Mouse (Mus musculus) intestine, postnatal 0 days (tissue): ENCODE measurements around the gene Sec22c. TPM values are rescaled to one million over a fixed set of nuclear protein-coding genes. Genes with fewer than 3 reads are reported as not detected.

Experiments
- ATAC-seq: fragments of 200-750 bp; cut with Nextera tagmentation; 2 replicates; pipeline ENCODE4 v1.8.0; 2017; ENCODE audit warnings: mild to moderate bottlenecking, moderate TSS enrichment, moderate library complexity
- H3K27ac ChIP-seq: fragments of 300-500 bp; sonication (generic); 2 replicates; pipeline ENCODE4 v1.5.1; 2014; ENCODE audit warnings: mild to moderate bottlenecking, low read depth, low read length, moderate library complexity
- H3K27me3 ChIP-seq: fragments of 300-500 bp; sonication (generic); replicated peaks from 2 replicates; pipeline ENCODE4 v1.6.1; 2014; ENCODE audit warnings: low read length, mixed read lengths; ENCODE audit not compliant: control insufficient read depth, insufficient read depth
- H3K36me3 ChIP-seq: fragments of 300-500 bp; sonication (generic); 2 replicates; pipeline ENCODE4 v1.6.1; 2014; ENCODE audit warnings: mild to moderate bottlenecking, moderate library complexity; ENCODE audit not compliant: control insufficient read depth, insufficient read depth
- H3K4me1 ChIP-seq: fragments of 300-500 bp; sonication (generic); replicated peaks from 2 replicates; pipeline ENCODE4 v1.6.1; 2014; ENCODE audit warnings: antibody characterized with exemption, low read length, mixed read lengths; ENCODE audit not compliant: control insufficient read depth, insufficient read depth
- H3K4me2 ChIP-seq: fragments of 300-500 bp; sonication (generic); replicated peaks from 2 replicates; pipeline ENCODE4 v1.6.1; 2014; ENCODE audit warnings: low read depth, mild to moderate bottlenecking, moderate library complexity
- H3K4me3 ChIP-seq: fragments of 300-500 bp; sonication (generic); 2 replicates; pipeline ENCODE4 v1.5.1; 2014; ENCODE audit warnings: low read depth, low read length
- H3K9ac ChIP-seq: fragments of 300-500 bp; sonication (generic); 2 replicates; pipeline ENCODE4 v1.6.1; 2014; ENCODE audit warnings: mild to moderate bottlenecking, low read depth, low read length
- H3K9me3 ChIP-seq: fragments of 300-500 bp; sonication (generic); 2 replicates; pipeline ENCODE4 v1.6.1; 2016; ENCODE audit warnings: mixed run types; ENCODE audit not compliant: control insufficient read depth
- CTCF ChIP-seq: sonication (generic); IDR thresholded peaks from 2 replicates; pipeline ENCODE4 v1.5.1; 2016; ENCODE audit warnings: low read depth, mild to moderate bottlenecking, control low read depth, antibody characterized with exemption, moderate library complexity
- WGBS: fragments of 180-500 bp; shearing (Covaris S2); extraction: QIAGEN DNeasy Blood & Tissue Kit; methylation state at CpG from one replicate; pipeline ENCODE4 v1.1.7; 2014; 5-methylcytosine and 5-hydroxymethylcytosine counted together
- polyA plus RNA-seq: library from polyadenylated mRNA; unstranded; fragments of >200 nt; fragmentation: Nextera tagmentation; extraction: Ambion mirVana; gene quantifications from 2 replicates; pipeline ENCODE4 v1.2.1, GENCODE M21; 2015

Gene Sec22c
- polyA plus RNA-seq, 1 experiment from 2014 or later, result 42.4 TPM

- 91% methylated on average over 5 of the region's 5 CpGs for WGBS
- ATAC-seq, result no peak
- no peaks in the 10 kb centered on the region for H3K9me3 ChIP-seq
- no peak overlapping the region for H3K4me3 ChIP-seq
- no peaks in the 10 kb centered on the region for H3K27me3 ChIP-seq
- TF ChIP-seq CTCF, result no peak
- no peak overlapping the region for H3K9ac ChIP-seq
- 0 out of 2 replicates have a peak, but pooled peaks cover 4% of the 10 kb centered on the region for H3K36me3 ChIP-seq
- no peak overlapping the region for H3K27ac ChIP-seq
- no peak overlapping the region for H3K4me2 ChIP-seq
- 0 out of 2 replicates have a peak, but pooled peaks cover 2% of the 10 kb centered on the region for H3K4me1 ChIP-seq
These were observed 31.6 kb downstream of the Sec22c start for GRCm38 (mm10) chr9:121673716-121674115.

DNA sequence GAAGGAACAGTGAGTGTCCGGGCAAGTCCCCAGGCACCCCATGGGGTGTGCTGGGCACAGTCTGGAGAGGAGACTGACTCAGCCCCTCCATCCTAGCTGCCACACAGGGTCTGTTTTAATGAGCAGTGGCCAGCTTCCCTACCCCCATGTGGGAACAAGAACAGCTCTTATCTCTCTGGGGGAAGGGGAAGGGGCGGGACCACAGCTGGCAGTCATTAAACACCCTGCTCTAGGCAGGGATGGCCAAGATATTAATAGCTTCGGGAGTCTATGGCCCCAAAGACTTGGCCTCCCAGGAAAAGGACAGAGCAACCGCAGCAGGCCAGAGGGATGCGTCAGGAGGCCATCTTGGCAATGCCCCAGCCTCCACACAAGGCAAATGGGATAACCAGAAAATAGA, 33.0 kb downstream of the Sec22c start:
- Histone ChIP-seq H3K4me1 (peaks cover 2% of the 10 kb centered on the region; the same call in 1 of the 2 replicates), H3K9me3 (no peaks in the 10 kb centered on the region), H3K9ac (no peak overlapping the region), H3K4me3 (no peak overlapping the region), H3K4me2 (no peak overlapping the region), H3K36me3 (peaks cover 5% of the 10 kb centered on the region; the same call in 1 of the 2 replicates), H3K27me3 (no peaks in the 10 kb centered on the region), H3K27ac (no peak overlapping the region)
- no peak for TF ChIP-seq CTCF
- no peak for ATAC-seq
- 36% methylated on average over 5 of the region's 5 CpGs for WGBS

DNA sequence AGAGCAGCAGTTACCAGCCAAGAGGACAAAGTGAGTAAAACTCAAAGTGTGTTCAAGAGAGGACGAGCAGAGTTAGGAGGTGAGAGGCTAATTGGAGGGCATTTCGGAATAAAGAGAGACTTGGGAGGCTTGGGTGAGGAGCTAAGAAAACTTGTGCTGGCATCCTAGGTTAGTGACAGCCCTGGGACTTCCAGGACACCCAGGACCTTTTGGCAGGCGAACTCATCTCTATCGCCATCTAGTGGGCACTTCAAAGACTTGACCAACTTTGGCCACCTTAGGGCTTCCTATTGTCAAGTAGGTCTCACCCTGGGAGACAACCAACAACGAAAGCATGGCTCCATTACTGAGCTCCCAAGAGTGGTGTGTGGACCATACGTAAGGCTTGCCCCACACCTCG, 34.0 kb downstream of the Sec22c start:
- Histone ChIP-seq H3K4me3 (no peak overlapping the region), H3K27ac (no peak overlapping the region), H3K36me3 (peaks cover 9% of the 10 kb centered on the region; the same call in 1 of the 2 replicates), H3K4me2 (no peak overlapping the region), H3K9me3 (no peaks in the 10 kb centered on the region), H3K9ac (no peak overlapping the region), H3K27me3 (no peaks in the 10 kb centered on the region), H3K4me1 (peaks cover 2% of the 10 kb centered on the region; the same call in 1 of the 2 replicates)
- WGBS, result 34% methylated on average over 7 of the region's 7 CpGs
- peak; percentile 87 for TF ChIP-seq CTCF
- peak; percentile 57 for ATAC-seq

GRCm38 (mm10) chr9:121669348-121669791, 35.9 kb downstream of the Sec22c start:
- Histone ChIP-seq H3K27me3 (no peaks in the 10 kb centered on the region), H3K27ac (no peak overlapping the region), H3K9ac (no peak overlapping the region), H3K4me2 (peak overlapping the region; percentile 48), H3K4me3 (peak overlapping the region; percentile 12; the same call in 1 of the 2 replicates), H3K36me3 (peaks cover 21% of the 10 kb centered on the region; the same call in 1 of the 2 replicates), H3K4me1 (peaks cover 2% of the 10 kb centered on the region; the same call in 1 of the 2 replicates), H3K9me3 (no peaks in the 10 kb centered on the region)
- 17% methylated on average over 28 of the region's 28 CpGs for WGBS
- no peak for ATAC-seq
- peak; percentile 86 for TF ChIP-seq CTCF

- TF ChIP-seq CTCF, result no peak
- WGBS, result 77% methylated on average over 11 of the region's 11 CpGs
These were observed 37.5 kb downstream of the Sec22c start for GRCm38 (mm10) chr9:121667822-121668221.

GRCm38 (mm10) chr9:121666957-121667630, 38.2 kb downstream of the Sec22c start:
- Histone ChIP-seq H3K4me2 (no peak overlapping the region), H3K9me3 (no peaks in the 10 kb centered on the region), H3K4me3 (no peak overlapping the region), H3K27ac (no peak overlapping the region), H3K4me1 (peaks cover 2% of the 10 kb centered on the region; the same call in 1 of the 2 replicates), H3K27me3 (no peaks in the 10 kb centered on the region), H3K9ac (no peak overlapping the region), H3K36me3 (peaks cover 21% of the 10 kb centered on the region; the same call in 1 of the 2 replicates)
- no peak for ATAC-seq
- TF ChIP-seq CTCF, result no peak
- 73% methylated on average over 16 of the region's 16 CpGs for WGBS

More at GRCm38 (mm10) chr9:121667822-121668221, 37.5 kb downstream of the Sec22c start:
- Histone ChIP-seq H3K9me3 (no peaks in the 10 kb centered on the region), H3K9ac (no peak overlapping the region), H3K27ac (no peak overlapping the region), H3K4me3 (no peak overlapping the region), H3K27me3 (no peaks in the 10 kb centered on the region), H3K4me2 (no peak overlapping the region), H3K36me3 (peaks cover 21% of the 10 kb centered on the region; the same call in 1 of the 2 replicates), H3K4me1 (peaks cover 2% of the 10 kb centered on the region; the same call in 1 of the 2 replicates)
- ATAC-seq, result no peak; the same call in 1 of the 2 replicates
